Mouse (Mus musculus): ENCODE data around the gene Etv6.

- TF ChIP-seq EP300 (IDR thresholded peaks at IDR 0.05; ENCODE audit: low read depth) (no peak), CTCF (IDR thresholded peaks at IDR 0.05; ENCODE audit: low read depth) (no peak)
Observed at GRCm38 (mm10) chr6:134173439-134173838, 137.9 kb downstream of the Etv6 start.
